Mouse (Mus musculus) gastrocnemius, adult 2 months (tissue): ENCODE data around the gene Csf1. TPM values are rescaled to one million over a fixed set of nuclear protein-coding genes. Genes with fewer than 3 reads are reported as not detected.

Experiments used
- DNase-seq: peaks from one replicate; pipeline ENCODE4 v3.0.0; 2022
- H3K27ac ChIP-seq: fragments of 200-600 bp; 2 replicates; pipeline ENCODE4 v1.8.1; 2022; ENCODE audit warnings: mild to moderate bottlenecking
- H3K4me3 ChIP-seq: fragments of 200-600 bp; 2 replicates; pipeline ENCODE4 v1.8.1; 2022; ENCODE audit warnings: mild to moderate bottlenecking, moderate library complexity
- CTCF ChIP-seq: fragments of 200-600 bp; IDR thresholded peaks from 2 replicates; pipeline ENCODE4 v1.8.1; 2022; ENCODE audit warnings: antibody characterized with exemption, mild to moderate bottlenecking, moderate library complexity
- intact Hi-C: fragments of 180-260 bp; cut with DNase I; formaldehyde crosslinking; loops from one replicate; pipeline ENCODE4 v1.15.1; 2025
- total RNA-seq, 2 experiments: library from RNA; stranded (reverse); gene quantifications; 2 replicates each; pipeline ENCODE4 v1.2.3; 2021

Csf1 gene
- total RNA-seq, 2 experiments from 2014 or later: 7.9 to 8.5 TPM

GRCm38 (mm10) chr3:107775056-107775455, 14.8 kb upstream of the Csf1 start:
- H3K4me3 ChIP-seq: no peak overlapping the region
- TF ChIP-seq CTCF: no peak

GRCm38 (mm10) chr3:107772860-107773259, 12.6 kb upstream of the Csf1 start:
- DNase-seq: no peak
- intact Hi-C loops: no loop called here
- Histone ChIP-seq H3K27ac (no peak overlapping the region), H3K4me3 (no peak overlapping the region)
- TF ChIP-seq CTCF: no peak

More at GRCm38 (mm10) chr3:107775056-107775455, 14.8 kb upstream of the Csf1 start:
- 0 out of 2 replicates have a peak overlapping the region, but pooled peaks have one; percentile 24 for H3K27ac ChIP-seq
- intact Hi-C loops: no loop called here
- DNase-seq: no peak

GRCm38 (mm10) chr3:107769692-107770091, 9.4 kb upstream of the Csf1 start:
- DNase-seq: no peak
- Histone ChIP-seq H3K27ac (no peak overlapping the region), H3K4me3 (no peak overlapping the region)
- no peak for TF ChIP-seq CTCF
- intact Hi-C loops: no loop called here

DNA sequence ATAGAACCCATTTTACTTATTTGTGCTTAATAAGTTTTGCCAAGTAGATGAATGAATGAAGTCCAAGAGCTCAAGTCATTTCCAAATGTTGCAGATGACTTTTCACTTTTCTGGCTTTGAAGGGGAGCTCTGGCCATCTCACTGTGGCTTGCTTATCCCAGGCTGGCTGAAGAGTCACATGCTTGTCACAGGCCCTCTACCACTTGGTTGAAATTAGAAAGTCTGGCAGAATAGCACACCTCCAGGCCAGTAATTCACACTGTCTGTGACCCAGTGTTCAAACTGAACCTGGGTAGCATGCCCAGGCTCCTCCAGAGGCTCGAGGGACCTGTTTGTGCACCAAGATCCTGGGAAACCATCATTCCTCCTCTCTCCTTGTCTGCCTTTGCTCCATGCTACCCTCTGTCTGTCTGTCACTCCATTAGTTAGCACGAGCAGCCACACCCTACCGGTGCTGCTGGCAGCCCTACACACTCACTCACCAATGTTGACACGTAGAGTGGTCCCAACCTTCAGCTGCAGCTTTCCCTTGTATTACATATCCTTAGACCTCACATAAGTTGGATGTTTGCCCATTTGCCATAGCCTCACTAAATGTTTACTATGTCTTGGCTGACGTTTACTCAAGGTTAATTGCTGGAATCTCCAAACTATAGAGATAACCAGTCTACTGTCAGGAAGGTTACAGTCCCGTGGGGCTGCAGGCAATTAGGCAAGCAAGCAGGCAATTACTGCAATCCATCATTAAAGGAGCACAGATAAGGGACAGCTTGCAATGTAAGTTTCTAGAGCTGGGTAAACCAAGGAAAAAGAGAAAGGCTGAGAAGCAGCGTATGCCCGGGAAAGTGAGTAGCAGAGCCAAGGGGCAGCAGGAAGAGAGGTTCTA, 8.1 kb upstream of the Csf1 start:
- no peak for TF ChIP-seq CTCF
- Histone ChIP-seq H3K27ac (peak overlapping the region; percentile 39; the same call in 1 of the 2 replicates), H3K4me3 (no peak overlapping the region)
- no peak for DNase-seq
- intact Hi-C loops: no loop called here

- H3K4me3 ChIP-seq: no peak overlapping the region
- no peak for TF ChIP-seq CTCF
- DNase-seq: no peak
- intact Hi-C loops: no loop called here
- H3K27ac ChIP-seq: peak overlapping the region; percentile 39
Observed at GRCm38 (mm10) chr3:107766804-107767203, 6.5 kb upstream of the Csf1 start.

DNA sequence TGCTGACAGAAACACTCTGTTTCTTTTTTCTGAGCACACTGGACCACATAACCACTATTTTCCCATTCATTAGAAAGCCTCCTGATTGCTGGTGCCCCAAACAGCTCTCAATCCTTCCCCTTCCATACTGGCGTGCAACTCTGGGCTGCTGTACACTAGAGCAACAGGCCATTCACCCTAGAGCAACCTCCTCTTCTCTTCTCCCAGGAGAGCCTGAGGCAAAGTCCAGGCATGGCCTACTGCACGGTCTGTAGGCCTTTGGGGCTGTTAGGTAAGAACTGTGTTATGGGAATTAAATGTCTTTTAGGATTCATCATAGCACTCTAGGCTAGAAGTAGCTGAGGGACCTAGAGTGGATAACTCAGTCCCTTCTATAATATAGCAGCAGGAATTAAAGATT, 5.7 kb upstream of the Csf1 start:
- no peak overlapping the region for H3K4me3 ChIP-seq
- H3K27ac ChIP-seq: peak overlapping the region; percentile 43; the same call in 1 of the 2 replicates
- no peak for TF ChIP-seq CTCF
- no peak for DNase-seq
- intact Hi-C loops: no loop called here

- no peak for TF ChIP-seq CTCF
- H3K4me3 ChIP-seq: no peak overlapping the region
- no peak overlapping the region for H3K27ac ChIP-seq
- DNase-seq: no peak
- intact Hi-C loops: loop anchor here (5.0 kb wide), 1 partner anchor 79 kb away; no protein-coding TSS in a partner anchor
Observed at GRCm38 (mm10) chr3:107763552-107763951, 3.3 kb upstream of the Csf1 start.

DNA sequence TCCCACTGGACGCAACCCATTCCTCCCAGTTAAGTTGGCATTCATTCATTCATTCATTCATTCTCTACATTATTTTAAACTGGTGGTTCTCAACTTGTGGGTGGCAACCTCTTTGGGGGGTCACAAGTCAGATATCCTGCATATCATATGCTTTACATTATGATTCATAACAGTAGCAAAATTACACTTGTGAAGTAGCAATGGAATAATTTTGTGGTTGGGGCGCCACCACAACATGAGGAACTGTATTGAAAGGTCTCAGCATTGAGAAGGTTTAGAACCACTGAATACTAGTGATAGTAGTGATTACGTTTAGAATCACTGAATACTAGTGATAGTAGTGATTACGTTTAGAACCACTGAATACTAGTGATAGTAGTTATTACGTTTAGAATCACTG, 1.2 kb upstream of the Csf1 start:
- Histone ChIP-seq H3K4me3 (no peak overlapping the region), H3K27ac (no peak overlapping the region)
- no peak for TF ChIP-seq CTCF
- intact Hi-C loops: loop anchor here (5.0 kb wide), 1 partner anchor 81 kb away; no protein-coding TSS in a partner anchor
- no peak for DNase-seq

GRCm38 (mm10) chr3:107760771-107761170, 502 bp upstream of the Csf1 start:
- no peak for TF ChIP-seq CTCF
- Histone ChIP-seq H3K27ac (peak overlapping the region; percentile 97), H3K4me3 (peak overlapping the region; percentile 98)
- intact Hi-C loops: loop anchor here (5.0 kb wide), 1 partner anchor 82 kb away; no protein-coding TSS in a partner anchor
- no peak for DNase-seq

- H3K27ac ChIP-seq: peak overlapping the region; percentile 97
- no peak for TF ChIP-seq CTCF
- peak overlapping the region; percentile 98 for H3K4me3 ChIP-seq
- peak; percentile 58 for DNase-seq
- intact Hi-C loops: no loop called here
Observed at GRCm38 (mm10) chr3:107758638-107759037, 1.6 kb downstream of the Csf1 start.

- no peak for TF ChIP-seq CTCF
- intact Hi-C loops: no loop called here
- DNase-seq: no peak
- Histone ChIP-seq H3K4me3 (peak overlapping the region; percentile 98), H3K27ac (peak overlapping the region; percentile 97)
Observed at GRCm38 (mm10) chr3:107758176-107758575, 2.1 kb downstream of the Csf1 start.

GRCm38 (mm10) chr3:107757365-107758129, 2.7 kb downstream of the Csf1 start:
- DNase-seq: no peak
- Histone ChIP-seq H3K4me3 (peak overlapping the region; percentile 98), H3K27ac (peak overlapping the region; percentile 97)
- intact Hi-C loops: loop anchor here (2.0 kb wide), 1 partner anchor 105 kb away; no protein-coding TSS in a partner anchor
- TF ChIP-seq CTCF: no peak

GRCm38 (mm10) chr3:107756481-107756866, 3.8 kb downstream of the Csf1 start:
- intact Hi-C loops: loop anchor here (2.0 kb wide), 1 partner anchor 106 kb away; no protein-coding TSS in a partner anchor
- DNase-seq: no peak
- TF ChIP-seq CTCF: no peak
- peak overlapping the region; percentile 98 for H3K4me3 ChIP-seq
- peak overlapping the region; percentile 97 for H3K27ac ChIP-seq
